Comparison of ENCODE assay signal across 11 mouse cellular contexts in the genomic region with DNA sequence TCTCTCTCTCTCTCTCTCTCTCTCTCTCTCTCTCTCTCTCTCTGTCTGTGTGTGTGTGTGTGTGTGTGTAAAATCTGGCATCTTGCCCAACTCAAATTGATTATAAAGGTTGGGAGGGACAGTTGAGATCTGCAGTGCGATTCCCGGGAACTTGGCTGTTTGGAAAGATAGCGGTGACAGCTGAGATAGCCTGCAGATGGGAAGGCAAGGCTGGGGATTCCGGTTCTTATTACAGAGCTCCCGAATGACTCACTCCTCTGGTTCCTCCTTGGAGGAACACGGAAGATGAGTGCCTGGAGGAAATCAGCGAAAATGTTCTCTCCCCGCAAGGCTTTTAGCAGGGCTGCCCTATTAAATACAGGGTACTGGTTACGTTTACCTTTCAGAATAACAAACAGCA.
DNase-seq lines count a peak whose midpoint lies in the region; ATAC-seq lines count a peak whose summit lies in the region.
"Had no signal": no experiment of that assay in that cellular context is flagged by ENCODE, and none has a peak within 500 bp of the region (broad histone marks: within the 10 kb centered on the region; RNA-seq: fewer than 3 reads in every experiment).

No protein-coding gene starts in this region.

- 26% methylated on average over 9 of the region's 9 CpGs for WGBS in heart, embryonic 12.5 days

- peak; percentile 88 for DNase-seq in heart, adult 11 months
- no peak for DNase-seq in heart, adult 8-10 months (ENCODE audit: low spot score)
- DNase-seq in left cerebral cortex, adult 18-20 months (ENCODE audit: low spot score in 2 of 2), result peak; percentile 4 to 16
- DNase-seq in left cerebral cortex, postnatal 4 days, result no peak
- peak; percentile 58 for DNase-seq in MN1 (ENCODE audit: low spot score)
- DNase-seq in cerebellum, postnatal 25 days, result no peak
- DNase-seq: liver, embryonic 13.5 days had no signal

- H3K9me3 ChIP-seq in heart, embryonic 12.5 days (replicated peaks), result no peaks in the 10 kb centered on the region
- H3K9me3 ChIP-seq: forebrain, embryonic 10.5 days; liver, embryonic 13.5 days had no signal

- no peak overlapping the region for H3K9ac ChIP-seq in heart, embryonic 12.5 days
- H3K9ac ChIP-seq: liver, embryonic 13.5 days had no signal

- H3K36me3 ChIP-seq in heart, embryonic 12.5 days, result no peaks in the 10 kb centered on the region
- H3K36me3 ChIP-seq: forebrain, embryonic 10.5 days; liver, embryonic 13.5 days had no signal

- H3K4me3 ChIP-seq in heart, embryonic 12.5 days, result no peak overlapping the region
- H3K4me3 ChIP-seq: forebrain, embryonic 10.5 days; liver, embryonic 13.5 days had no signal

- no peaks in the 10 kb centered on the region for H3K27me3 ChIP-seq in heart, embryonic 12.5 days (replicated peaks)
- H3K27me3 ChIP-seq: liver, embryonic 13.5 days had no signal

- H3K27ac ChIP-seq in heart, embryonic 12.5 days (ENCODE audit: poor library complexity, severe bottlenecking), result no peak overlapping the region
- H3K27ac ChIP-seq: forebrain, embryonic 10.5 days; liver, embryonic 13.5 days had no signal

- no peaks in the 10 kb centered on the region for H3K4me1 ChIP-seq in heart, embryonic 12.5 days (replicated peaks)
- H3K4me1 ChIP-seq: forebrain, embryonic 10.5 days; liver, embryonic 13.5 days had no signal

- H3K4me2 ChIP-seq in heart, embryonic 12.5 days, result 0 out of 2 replicates have a peak overlapping the region, but pooled peaks have one; percentile 3
- H3K4me2 ChIP-seq: liver, embryonic 13.5 days had no signal

- intact Hi-C loops in left cerebral cortex, postnatal 4 days (cut with DNase I), result no loop called here

- ATAC-seq in heart, embryonic 12.5 days (ENCODE audit: insufficient number of reproducible peaks, low FRiP score), result no peak
- no peak for ATAC-seq in erythroid progenitor cell, adult 5-6 weeks (replicated peaks; ENCODE audit: low FRiP score, poor library complexity, severe bottlenecking)
- ATAC-seq: hindbrain, embryonic 16.5 days had no signal

Comparison
In these comparisons a context has a peak if more than half of its experiments do, and no peak if none do; other contexts are left out.
1. DNase-seq: peak in heart, adult 11 months (single experiment), left cerebral cortex, adult 18-20 months (2 of 2) and MN1 (single experiment); none in heart, adult 8-10 months (single experiment), left cerebral cortex, postnatal 4 days (single experiment) and cerebellum, postnatal 25 days (0 of 2).